Mouse (Mus musculus) NIH3T3 (cell line): ENCODE measurements around the gene Tnfrsf13b.
A peak's percentile ranks its signal among the peaks of the same experiment; 100 is the strongest.
"Not testable (repeated sequence)": the region's sequence is repeated elsewhere in the genome, so short reads cannot be mapped to it uniquely, and the experiment has no call there.

Source experiments
- DNase-seq: peaks from one replicate; pipeline ENCODE4 v3.0.0-alpha.2; 2012; ENCODE audit warnings: low read depth

Tnfrsf13b gene

DNA sequence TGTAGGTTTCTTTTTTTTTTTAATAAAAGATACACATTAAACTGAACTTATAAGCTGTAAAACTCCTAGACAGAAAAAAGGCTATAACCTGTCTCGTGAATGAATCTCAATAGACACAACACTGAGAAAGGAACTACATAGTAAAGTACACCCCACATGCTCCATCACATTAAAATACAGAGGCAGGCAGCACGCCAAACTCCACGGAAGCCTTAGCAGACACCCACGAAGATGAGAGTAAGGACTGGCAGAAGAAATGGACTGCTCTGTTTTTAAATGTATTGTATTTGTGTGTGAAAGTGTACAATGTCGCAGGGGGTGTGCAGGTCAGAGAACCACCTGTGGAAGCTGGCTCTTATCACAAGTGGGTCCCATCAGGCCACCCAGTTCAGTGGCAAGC is 43.6 kb downstream of the Tnfrsf13b start:
- DNase-seq: no peak

DNA sequence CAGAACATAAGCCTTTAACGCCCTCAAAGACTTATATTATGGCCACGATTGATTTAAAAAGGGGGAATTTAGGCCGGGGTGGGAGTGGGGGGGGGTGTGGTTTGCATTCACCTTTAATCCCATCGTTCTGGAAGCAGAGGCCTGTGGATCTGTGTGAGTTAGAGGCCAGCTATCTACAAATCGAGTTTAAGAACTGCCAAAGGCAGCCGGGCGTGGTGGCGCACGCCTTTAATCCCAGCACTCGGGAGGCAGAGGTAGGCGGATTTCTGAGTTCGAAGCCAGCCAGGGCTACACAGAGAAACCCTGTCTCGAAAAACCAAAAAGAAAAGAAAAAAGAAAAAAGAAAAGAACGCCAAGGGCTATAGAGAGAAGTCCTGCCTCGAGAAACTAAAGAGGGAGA is 46.9 kb downstream of the Tnfrsf13b start:
- peak; percentile 15 for DNase-seq

DNA sequence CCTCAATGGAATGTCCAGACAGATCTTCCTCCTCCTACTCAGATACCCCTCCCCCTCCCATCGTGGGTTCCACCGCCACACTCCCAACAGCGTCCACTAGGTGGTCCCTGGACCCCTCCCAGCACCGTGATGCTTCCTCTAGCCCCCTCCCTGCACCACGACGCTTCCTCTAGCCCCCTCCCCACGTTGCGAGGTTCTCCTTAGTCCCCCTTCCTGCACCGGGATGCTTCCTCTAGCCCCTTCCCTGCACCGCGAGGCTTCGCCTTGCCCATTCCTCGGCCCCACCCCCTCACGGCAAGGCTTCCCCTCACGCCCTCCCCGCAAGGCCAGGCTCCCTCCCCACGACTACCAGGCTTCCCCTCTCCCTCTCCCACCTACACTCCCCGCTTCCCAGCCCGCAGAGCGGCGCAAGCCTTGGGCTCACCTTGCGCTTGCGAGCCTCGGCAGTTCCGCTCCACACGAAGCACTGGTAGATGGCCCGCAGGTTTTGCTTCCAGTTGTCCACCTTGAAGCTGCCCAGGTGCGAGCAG is 47.8 kb downstream of the Tnfrsf13b start:
- DNase-seq: peak; percentile 80

DNA sequence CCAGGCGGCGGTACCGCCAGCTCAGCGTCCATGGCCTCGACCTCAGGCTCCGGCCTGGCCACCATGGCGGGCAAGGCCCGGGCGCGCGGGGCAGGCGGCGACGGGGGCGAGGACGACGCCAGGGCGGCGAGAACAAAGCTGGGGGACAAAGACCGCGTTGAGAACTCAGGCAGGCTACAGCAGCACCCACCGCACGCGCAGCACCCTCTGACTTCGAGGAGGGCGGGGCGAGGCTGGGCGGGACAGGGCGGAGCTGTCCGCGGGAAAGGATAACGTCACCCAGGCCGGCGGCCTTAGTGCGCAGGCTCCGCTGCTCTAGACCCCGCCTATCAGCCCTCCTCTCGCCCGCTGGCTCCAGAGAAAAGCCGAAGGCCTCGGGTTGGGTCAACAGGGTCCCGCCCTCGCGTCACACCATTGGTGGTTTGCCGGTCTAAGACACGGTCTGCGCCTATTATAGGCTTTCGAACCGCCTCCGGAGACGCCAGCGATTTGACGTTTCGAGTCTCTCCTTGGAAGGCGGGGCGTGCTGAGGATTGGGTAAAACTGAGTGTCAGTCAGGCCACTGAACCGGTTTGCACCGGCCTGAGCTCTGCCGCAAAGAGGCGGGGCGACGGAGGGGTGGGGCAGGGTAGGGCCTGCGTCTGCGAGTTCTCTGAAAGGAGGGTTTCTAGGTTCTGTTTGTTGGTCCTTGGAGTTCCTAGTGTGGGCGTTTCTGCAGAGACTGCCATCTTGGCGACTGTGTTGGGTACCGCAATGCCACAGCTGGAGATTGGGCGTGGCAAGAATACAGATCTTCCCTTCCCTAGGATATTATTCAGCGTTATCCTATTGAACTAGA is 48.5 kb downstream of the Tnfrsf13b start, which contains the start of gene Usp22:
Gene Usp22 (minus strand): TSS at position 235 of the 838 bp plus-strand sequence.
- peak; percentile 100 for DNase-seq

DNA sequence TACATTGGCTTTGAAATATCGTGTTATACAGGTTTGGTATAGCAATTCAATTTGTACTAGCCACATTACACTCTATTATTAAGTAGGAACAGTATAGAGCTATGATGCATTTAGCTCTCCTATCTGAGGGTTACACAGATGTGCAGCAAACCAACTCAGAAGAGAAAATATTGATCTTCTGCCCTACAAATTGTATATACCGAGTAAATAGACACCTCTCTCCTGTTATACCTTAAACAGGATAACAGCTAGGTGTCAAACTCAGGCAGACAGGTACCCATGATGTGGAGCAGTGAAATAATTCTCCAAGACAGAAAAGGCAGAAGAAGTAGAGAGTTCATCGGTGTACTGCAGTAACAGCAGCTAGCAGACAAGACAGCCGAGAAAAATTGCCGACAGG is 49.2 kb downstream of the Tnfrsf13b start:
- no peak for DNase-seq

DNA sequence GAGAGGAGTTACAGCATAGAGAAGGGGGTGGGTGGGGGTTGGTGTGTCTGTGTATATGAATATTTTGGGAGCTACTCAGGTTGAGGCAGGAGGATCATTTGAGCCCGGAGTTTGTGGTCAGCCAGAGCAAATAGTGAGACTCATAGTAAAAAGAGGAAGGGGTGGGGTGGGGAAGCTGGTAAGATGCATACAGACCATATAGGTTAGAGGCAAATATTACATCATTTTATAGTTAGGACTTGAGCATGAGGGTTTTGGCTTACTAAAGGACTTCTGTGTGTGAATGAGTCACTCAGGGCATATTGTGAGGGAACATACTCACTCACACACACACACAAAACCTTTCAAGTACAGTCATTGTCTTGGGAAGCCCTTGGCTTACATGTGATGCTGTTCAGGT is 49.8 kb downstream of the Tnfrsf13b start:
- DNase-seq: peak; percentile 9

DNA sequence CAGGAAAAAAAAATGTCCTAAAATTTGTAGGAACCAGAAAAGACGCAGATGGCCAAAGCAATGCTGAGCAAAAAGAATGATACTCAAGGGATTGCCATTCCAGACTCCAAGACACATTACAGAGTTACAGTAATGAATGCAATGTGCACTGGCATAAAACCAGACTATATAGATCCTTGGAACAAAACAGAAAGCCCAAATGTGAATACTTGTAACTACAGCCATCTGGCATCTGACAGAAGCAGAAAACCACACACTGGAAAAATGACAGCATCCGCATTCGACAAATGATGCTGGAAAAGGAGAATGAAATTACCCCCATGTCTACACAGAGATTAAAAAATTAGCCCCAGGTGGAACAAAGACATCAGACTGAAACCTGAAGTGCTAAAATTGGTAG is 53.8 kb downstream of the Tnfrsf13b start:
- peak; percentile 55 for DNase-seq

DNA sequence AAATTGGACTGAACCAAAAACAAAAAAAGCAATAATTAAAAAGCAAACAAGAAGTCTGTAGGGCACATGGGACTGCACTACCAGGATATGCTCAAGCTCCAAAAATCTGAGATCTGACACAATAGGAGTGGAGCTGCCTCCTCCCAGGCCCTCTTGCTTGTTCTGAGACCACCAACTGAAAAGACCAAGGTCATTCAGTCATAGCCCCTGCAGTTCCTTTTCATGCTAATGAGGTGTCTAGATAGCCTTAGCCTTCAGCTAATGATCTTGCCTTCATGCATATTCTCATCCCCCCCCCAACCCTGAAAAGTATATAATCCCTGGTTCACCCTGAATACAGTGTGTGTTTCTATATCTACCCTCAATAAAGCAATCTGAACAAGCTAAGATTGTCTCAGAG is 55.1 kb downstream of the Tnfrsf13b start:
- no peak for DNase-seq

DNA sequence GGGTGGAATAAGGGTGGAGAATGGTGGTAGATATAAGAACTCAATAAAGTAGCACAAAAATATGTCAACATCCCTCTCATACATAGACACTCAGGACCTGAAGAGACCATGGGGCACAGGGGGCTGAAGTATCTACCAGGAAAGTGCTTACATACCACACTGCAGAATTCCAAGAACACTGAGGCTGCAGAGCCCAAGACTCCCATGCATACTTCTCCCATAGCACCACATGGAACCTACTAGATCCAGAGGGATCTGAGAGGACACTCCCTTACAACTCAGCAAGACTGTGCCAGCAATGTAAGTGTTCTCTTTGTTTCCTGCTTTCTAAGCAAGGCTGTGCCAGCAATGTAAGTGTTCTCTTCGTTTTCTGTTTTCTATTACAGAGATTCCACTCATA is 57.3 kb downstream of the Tnfrsf13b start:
- DNase-seq: no peak

DNA sequence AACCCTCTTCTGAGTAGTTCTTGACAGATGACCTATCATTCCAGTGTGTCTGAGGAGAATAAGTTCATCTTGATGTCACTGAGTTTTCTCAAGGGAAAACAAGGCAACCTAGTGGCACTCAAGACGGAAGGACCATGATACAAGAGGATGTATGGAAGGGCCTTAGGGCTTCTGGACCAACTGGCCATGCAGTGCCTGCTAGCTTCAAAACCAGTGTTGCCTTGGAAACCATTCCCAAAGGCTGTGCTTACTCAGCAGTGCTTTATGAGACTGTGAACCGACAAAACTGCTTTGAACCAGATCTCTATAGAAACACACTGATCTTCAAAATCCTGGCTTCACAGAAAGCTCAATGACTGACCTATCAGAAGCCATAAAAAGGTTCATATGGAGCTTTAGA is 64.2 kb downstream of the Tnfrsf13b start:
- no peak for DNase-seq

DNA sequence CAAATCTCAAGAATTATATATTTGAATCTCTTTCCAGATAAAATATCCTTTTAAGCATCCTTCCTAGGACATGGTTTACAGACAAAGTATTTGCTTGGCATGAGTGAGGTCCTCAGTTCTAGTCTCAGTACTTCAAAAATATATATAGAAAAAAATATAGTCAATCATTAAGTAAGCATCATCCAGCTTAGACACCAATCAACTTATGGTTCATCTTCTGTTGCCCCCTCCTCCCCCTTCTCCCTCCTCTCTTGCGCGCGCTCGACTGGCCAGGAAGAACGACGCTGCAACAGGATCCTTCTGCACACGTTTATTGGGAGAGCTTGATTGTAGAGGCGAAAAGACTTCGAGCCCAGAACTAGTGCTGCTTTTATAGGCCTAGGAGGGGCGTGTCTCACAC is 65.6 kb downstream of the Tnfrsf13b start:
- not testable (repeated sequence) for DNase-seq

DNA sequence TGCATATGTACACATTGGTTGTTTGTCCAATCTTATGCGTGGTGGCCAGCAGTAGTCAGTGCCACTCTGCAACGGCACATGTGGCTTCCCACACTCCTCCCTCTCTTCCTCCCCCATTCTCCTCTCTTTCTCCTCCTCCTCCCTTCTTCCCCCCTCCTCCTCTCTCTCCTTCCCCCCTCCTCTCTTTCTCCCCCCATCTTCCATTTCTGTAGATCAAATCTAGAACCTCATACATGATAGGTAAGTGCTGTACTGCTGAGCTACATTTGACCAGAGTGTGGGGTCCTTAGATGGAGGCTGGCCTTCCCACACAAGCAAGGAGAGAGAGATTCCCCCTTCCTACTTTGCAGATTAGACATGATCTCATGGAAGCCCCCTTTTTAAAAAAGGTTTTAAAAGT is 66.2 kb downstream of the Tnfrsf13b start:
- DNase-seq: no peak

DNA sequence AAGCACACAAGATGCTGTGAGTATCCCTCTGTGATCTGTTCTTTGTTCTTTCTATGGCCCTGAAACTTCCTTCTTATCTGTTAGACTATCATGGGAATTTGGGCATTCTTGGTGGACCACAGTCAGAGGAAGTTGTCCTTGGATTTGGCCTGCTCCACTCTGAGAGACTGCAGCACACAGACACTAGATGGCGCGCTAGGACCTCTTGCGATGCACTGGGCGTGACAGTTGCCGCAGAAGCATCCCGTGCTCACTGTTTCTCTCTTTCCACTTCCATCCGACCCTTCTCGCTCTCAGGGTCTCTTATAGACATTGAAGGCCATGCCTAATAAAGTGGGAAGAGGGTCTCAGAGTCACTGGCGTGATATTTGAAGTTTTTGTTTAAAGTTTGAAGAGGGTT is 66.8 kb downstream of the Tnfrsf13b start:
- peak; percentile 89 for DNase-seq

DNA sequence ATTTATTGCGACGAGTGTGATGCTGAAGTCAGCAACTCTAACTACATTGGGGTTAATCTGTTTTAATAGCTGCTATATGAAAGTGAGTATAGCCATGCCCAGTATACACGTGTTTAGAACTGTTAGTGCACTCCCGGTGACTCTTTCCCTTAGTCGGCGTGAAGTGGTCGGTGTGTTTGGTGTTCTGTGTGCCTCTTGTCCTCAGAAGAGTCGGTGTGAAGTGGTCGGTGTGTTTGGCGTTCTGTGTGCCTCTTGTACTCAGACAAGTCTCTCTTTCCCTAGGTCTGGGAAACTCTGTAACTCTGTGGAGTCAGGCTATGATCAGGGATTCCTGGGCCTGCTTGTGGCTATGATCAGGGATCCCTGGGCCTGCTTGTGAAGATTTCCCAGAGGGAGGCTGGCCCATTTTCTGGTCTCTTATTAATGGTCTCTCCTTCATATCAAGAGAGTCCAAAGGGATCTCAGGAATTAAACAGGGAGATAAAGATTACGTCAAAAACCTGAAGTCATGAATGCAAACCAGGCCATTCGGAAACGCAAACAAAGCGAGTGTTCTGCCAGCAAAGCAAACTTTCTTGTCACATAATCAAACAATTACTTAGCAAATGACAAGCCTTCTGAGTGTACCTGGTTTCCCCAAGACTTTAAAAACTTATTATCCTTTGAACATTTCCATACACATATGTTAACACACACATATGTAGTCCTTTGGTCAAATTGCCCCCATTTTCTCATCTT is 70.2 kb downstream of the Tnfrsf13b start:
- DNase-seq: no peak

DNA sequence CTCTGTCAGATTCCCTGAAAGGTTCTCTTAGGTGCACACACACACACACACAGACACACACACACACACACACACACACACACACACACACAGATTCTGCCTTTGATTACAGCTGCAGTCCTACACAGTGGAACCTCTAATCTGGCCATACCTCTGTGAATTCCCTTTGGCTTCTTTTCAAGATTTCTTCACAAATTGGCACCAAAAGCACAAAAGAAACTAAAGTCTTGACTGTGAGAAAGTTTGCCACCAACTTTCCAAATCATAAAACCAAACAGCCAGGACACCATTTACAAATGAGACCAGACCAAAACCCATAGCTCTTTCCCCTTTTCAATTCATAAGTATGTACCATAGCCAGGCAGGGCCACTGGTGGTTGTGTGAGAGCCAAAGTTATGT is 71.4 kb downstream of the Tnfrsf13b start:
- peak; percentile 14 for DNase-seq
